Mouse (Mus musculus): ENCODE results near the gene Sirt6. TPM values are rescaled to one million over a fixed set of nuclear protein-coding genes. Genes with fewer than 3 reads are reported as not detected.
"Not testable (repeated sequence)": the region's sequence is repeated elsewhere in the genome, so short reads cannot be mapped to it uniquely, and the experiment has no call there.

The Sirt6 gene
- polyA plus RNA-seq, 1 experiment from 2014 or later: 10.9 TPM

GRCm38 (mm10) chr10:81641978-81642647 lies 14.5 kb upstream of the Sirt6 start:
- H3K4me2 ChIP-seq: peak overlapping the region; percentile 97
- H3K9ac ChIP-seq: peak overlapping the region; percentile 91
- H3K27ac ChIP-seq: no peak overlapping the region
- no peak for ATAC-seq (ENCODE audit: low read depth)
- peaks cover 4% of the 10 kb centered on the region; the same call in 1 of the 2 replicates for H3K27me3 ChIP-seq
- 77% methylated on average over 8 of the region's 8 CpGs for WGBS (ENCODE audit: insufficient replicate concordance)
- DNase-seq: no peak
- no peaks in the 10 kb centered on the region for H3K9me3 ChIP-seq (replicated peaks)
- peak overlapping the region; percentile 79 for H3K4me3 ChIP-seq (replicated peaks)
- H3K4me1 ChIP-seq (replicated peaks): peaks cover 31% of the 10 kb centered on the region
- no peaks in the 10 kb centered on the region for H3K36me3 ChIP-seq

DNA sequence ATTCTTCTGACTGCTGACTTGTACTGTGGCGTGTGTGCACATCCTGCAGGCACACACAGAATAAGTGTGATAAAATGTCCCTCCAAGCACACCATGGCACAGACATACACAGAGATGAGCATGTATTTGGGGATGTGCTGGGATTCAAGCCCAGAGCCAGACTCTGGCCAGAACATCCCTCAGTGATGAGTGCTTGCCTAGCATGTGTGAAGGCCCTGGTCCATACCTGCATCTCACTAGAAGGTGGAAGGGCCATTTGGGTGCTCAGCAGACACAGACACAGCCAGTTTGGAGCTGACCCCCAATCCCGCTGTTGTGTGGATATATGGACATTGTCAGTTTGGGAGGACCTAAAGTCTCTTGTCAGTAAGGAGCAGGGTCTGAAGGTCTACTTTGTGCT lies 14.0 kb upstream of the Sirt6 start:
- no peak overlapping the region for H3K9ac ChIP-seq
- ATAC-seq (ENCODE audit: low read depth) (no peak), DNase-seq (no peak)
- H3K36me3 ChIP-seq: no peaks in the 10 kb centered on the region
- peaks cover 8% of the 10 kb centered on the region; the same call in 1 of the 2 replicates for H3K27me3 ChIP-seq
- no peak overlapping the region for H3K27ac ChIP-seq
- 0 out of 2 replicates have a peak overlapping the region, but pooled peaks have one; percentile 97 for H3K4me2 ChIP-seq
- WGBS (ENCODE audit: insufficient replicate concordance): 73% methylated on average over 2 of the region's 2 CpGs
- no peak overlapping the region for H3K4me3 ChIP-seq (replicated peaks)
- peaks cover 32% of the 10 kb centered on the region for H3K4me1 ChIP-seq (replicated peaks)
- H3K9me3 ChIP-seq (replicated peaks): no peaks in the 10 kb centered on the region

- 59% methylated on average over 4 of the region's 4 CpGs for WGBS (ENCODE audit: insufficient replicate concordance)
- not testable (repeated sequence) for H3K4me2 ChIP-seq; H3K27ac ChIP-seq; H3K9me3 ChIP-seq (replicated peaks); H3K4me3 ChIP-seq (replicated peaks); H3K27me3 ChIP-seq; H3K9ac ChIP-seq; DNase-seq; ATAC-seq (ENCODE audit: low read depth); H3K36me3 ChIP-seq
- H3K4me1 ChIP-seq (replicated peaks): peaks cover 38% of the 10 kb centered on the region
These were observed 13.2 kb upstream of the Sirt6 start for GRCm38 (mm10) chr10:81640825-81641224.

DNA sequence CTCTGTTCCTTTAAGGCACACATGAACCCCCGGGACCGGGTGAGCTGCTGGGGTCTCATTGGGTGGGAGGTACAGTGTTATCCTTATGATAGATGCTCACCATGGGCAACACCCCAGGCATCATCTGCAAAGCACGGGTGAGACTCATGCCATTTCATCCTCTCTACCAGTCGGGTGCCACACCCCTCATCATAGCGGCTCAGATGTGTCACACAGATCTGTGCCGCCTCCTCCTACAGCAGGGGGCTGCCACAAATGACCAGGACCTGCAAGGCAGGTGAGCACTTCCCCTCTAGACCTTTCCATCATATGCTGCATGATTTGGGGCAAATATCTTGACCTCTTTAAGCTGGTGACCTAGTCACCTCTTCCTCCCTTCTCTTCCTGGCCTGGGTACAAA lies 10.5 kb upstream of the Sirt6 start:
- H3K4me1 ChIP-seq (replicated peaks): peaks cover 42% of the 10 kb centered on the region
- H3K4me2 ChIP-seq: no peak overlapping the region
- H3K4me3 ChIP-seq (replicated peaks): no peak overlapping the region
- ATAC-seq (ENCODE audit: low read depth): no peak
- no peaks in the 10 kb centered on the region for H3K36me3 ChIP-seq
- H3K27ac ChIP-seq: no peak overlapping the region
- 49% methylated on average over 6 of the region's 6 CpGs for WGBS (ENCODE audit: insufficient replicate concordance)
- H3K9me3 ChIP-seq (replicated peaks): no peaks in the 10 kb centered on the region
- DNase-seq: no peak
- H3K9ac ChIP-seq: no peak overlapping the region
- peaks cover 8% of the 10 kb centered on the region; the same call in 1 of the 2 replicates for H3K27me3 ChIP-seq

GRCm38 (mm10) chr10:81636338-81636737 lies 8.7 kb upstream of the Sirt6 start:
- H3K27me3 ChIP-seq: peaks cover 8% of the 10 kb centered on the region; the same call in 1 of the 2 replicates
- H3K27ac ChIP-seq: no peak overlapping the region
- DNase-seq: no peak
- H3K4me2 ChIP-seq: no peak overlapping the region
- no peaks in the 10 kb centered on the region for H3K36me3 ChIP-seq
- WGBS (ENCODE audit: insufficient replicate concordance): 14% methylated on average over 8 of the region's 8 CpGs
- no peak overlapping the region for H3K9ac ChIP-seq
- H3K9me3 ChIP-seq (replicated peaks): no peaks in the 10 kb centered on the region
- ATAC-seq (ENCODE audit: low read depth): no peak
- peaks cover 29% of the 10 kb centered on the region for H3K4me1 ChIP-seq (replicated peaks)
- no peak overlapping the region for H3K4me3 ChIP-seq (replicated peaks)

DNA sequence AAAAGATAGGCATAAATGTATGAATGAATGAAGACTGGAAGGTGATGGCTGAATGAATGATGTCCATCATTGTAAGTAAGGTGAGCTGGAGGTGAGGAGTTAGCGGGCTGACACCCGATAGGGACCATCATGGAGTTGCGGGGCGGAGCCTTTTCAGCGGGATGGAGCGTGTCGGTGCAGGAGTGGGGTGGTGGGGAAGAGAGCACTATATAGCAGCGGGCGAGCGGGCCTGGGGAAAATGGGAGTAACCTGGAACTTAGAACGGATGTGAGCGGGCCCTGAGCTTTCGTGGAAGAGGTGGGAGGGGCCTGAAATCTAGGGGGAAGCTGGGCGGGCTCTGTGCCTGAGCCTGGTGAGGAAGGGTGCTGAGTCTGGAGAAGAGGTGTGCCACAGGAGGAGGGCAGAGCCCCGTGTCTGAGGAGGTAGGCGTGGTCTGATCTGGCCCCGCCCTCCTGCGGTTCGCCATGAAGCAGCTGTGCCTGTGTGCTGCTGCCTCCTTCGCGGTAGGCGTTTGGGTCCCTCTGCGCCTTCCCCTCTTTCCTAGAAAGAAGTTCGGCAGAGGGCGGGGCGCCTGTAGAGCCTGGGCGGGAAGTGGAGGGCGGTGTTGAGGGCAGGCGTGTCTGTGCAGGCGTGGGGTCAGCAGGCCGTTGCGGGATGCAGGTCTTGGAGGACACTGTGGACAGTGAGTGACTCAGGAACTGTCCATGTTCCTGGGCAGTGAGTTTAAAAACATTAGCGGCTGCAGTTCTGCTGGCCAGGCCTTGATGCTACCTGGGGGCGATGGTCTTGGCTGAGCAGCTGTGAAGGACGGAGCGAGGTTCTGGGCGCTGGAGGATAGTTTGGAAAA lies 5.9 kb upstream of the Sirt6 start:
- DNase-seq (peak; percentile 92), ATAC-seq (ENCODE audit: low read depth) (peak; percentile 95)
- Histone ChIP-seq H3K27me3 (peaks cover 8% of the 10 kb centered on the region; the same call in 1 of the 2 replicates), H3K4me2 (peak overlapping the region; percentile 84), H3K4me1 (replicated peaks) (peaks cover 30% of the 10 kb centered on the region), H3K36me3 (no peaks in the 10 kb centered on the region), H3K4me3 (replicated peaks) (peak overlapping the region; percentile 56), H3K9me3 (replicated peaks) (no peaks in the 10 kb centered on the region), H3K27ac (peak overlapping the region; percentile 64), H3K9ac (peak overlapping the region; percentile 68)
- 6% methylated on average over 37 of the region's 37 CpGs for WGBS (ENCODE audit: insufficient replicate concordance)

DNA sequence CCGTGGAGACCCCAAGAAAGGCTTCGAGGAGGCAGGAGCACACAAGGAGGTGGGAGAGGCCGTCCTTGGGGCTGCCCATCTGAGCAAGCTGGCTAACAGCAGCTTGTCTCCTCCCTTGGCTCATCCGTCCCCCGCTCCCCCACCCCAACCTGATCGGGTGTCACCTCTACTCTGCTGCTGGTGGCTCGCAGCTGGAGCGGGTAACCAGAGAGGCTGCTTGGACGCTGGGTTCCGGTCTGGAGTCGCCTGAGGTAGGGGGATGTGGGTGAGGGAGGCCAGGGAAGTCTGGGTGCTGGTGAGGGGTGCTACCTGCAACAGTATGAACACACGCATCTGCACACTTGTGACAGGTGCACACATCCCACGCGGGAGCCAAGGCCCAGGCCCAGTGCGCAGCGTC lies 793 bp upstream of the Sirt6 start, which contains the start of gene Ankrd24:
Gene Ankrd24, plus strand, starts transcription at position 151 of the 400 bp plus-strand sequence.
- Histone ChIP-seq H3K4me3 (replicated peaks) (peak within 1 kb of the TSS; percentile 76), H3K9me3 (replicated peaks) (no peaks in the 10 kb centered on the region), H3K9ac (peak within 1 kb of the TSS; percentile 82), H3K4me1 (replicated peaks) (peaks cover 44% of the 10 kb centered on the region), H3K27me3 (no peaks in the 10 kb centered on the region), H3K27ac (peak within 1 kb of the TSS; percentile 89), H3K4me2 (peak within 1 kb of the TSS; percentile 92), H3K36me3 (peaks cover 16% of the 10 kb centered on the region; the same call in 1 of the 2 replicates)
- 83% methylated on average over 16 of the region's 16 CpGs for WGBS (ENCODE audit: insufficient replicate concordance)
- DNase-seq: no peak
- no peak for ATAC-seq (ENCODE audit: low read depth)

DNA sequence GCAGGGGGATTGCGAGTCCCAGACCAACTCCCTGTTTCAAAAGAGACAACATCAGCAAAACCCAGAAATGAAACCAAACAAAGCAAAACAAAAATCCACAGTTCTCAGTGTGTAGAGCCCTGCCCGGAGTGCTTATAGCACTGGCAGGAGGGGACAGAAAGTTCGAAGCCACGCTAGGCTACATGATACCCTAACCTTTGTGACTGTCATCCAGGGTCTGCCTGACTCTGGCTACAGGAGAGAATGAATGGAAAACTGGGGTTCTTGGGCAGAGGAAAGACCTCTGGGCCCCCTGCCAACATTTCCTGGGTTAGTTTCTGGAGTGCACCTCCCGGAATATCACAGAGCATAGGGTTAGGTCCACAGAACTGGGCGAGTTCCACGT lies 231 bp upstream of the Sirt6 start:
- peaks cover 43% of the 10 kb centered on the region for H3K4me1 ChIP-seq (replicated peaks)

DNA sequence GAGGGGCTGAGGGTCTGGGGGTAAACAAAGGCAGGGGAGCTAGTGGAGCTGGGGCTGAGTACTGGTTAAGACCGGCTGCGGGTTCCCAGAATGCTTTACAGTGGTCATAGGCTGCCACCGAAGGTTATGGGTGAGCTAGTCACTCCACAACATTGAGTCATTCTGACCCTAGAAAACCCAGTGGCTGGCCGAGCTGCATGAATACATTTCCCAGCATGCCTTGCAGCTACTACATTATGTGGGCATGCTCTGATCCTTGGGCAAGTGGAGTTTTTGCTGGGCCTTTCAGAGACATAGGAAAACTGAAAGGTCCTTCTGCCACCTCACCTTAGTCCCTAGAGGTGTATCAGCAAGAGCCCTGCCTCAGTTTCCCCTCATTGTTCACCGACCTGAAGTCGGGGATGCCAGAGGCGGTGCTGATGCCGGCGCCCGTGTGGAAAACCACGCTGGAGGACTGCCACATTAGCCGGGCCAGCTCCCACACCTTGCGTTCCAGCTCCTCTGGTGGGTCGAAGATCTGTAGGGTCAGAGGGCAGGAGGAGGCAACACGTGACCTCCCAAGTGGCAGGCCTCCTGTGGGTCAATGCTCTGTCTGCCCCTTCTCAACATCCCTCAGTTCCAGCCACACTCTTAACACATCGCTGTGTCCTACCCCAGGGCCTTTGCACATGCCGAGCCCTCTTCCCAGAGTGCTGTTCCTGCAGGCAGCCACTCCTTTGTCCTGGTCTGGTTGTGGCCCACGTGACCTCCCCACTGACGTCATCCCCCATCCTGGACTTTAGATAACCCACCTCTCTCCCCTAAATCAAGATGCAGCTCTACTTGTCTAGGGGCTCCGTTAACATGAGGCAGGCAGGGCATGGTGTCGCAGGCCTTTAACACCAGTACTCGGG lies 1.2 kb downstream of the Sirt6 start:
- Histone ChIP-seq H3K27ac (peak overlapping the region; percentile 89), H3K4me1 (replicated peaks) (peaks cover 40% of the 10 kb centered on the region), H3K4me2 (peak overlapping the region; percentile 92), H3K27me3 (no peaks in the 10 kb centered on the region), H3K9me3 (replicated peaks) (no peaks in the 10 kb centered on the region), H3K4me3 (replicated peaks) (peak overlapping the region; percentile 76), H3K36me3 (peaks cover 28% of the 10 kb centered on the region), H3K9ac (peak overlapping the region; percentile 82)
- no peak for ATAC-seq (ENCODE audit: low read depth)
- no peak for DNase-seq
- WGBS (ENCODE audit: insufficient replicate concordance): 76% methylated on average over 22 of the region's 22 CpGs

More for the DNA sequence above, 231 bp upstream of the Sirt6 start:
- Histone ChIP-seq H3K9me3 (replicated peaks) (no peaks in the 10 kb centered on the region), H3K4me2 (peak overlapping the region; percentile 92), H3K27me3 (no peaks in the 10 kb centered on the region), H3K9ac (peak overlapping the region; percentile 82), H3K27ac (peak overlapping the region; percentile 89), H3K4me3 (replicated peaks) (peak overlapping the region; percentile 76), H3K36me3 (peaks cover 17% of the 10 kb centered on the region; the same call in 1 of the 2 replicates)
- ATAC-seq (ENCODE audit: low read depth) (peak; percentile 32), DNase-seq (no peak)
- 51% methylated on average over 7 of the region's 7 CpGs for WGBS (ENCODE audit: insufficient replicate concordance)

GRCm38 (mm10) chr10:81623441-81623840 lies 4.2 kb downstream of the Sirt6 start:
- H3K36me3 ChIP-seq: peaks cover 28% of the 10 kb centered on the region
- no peaks in the 10 kb centered on the region for H3K27me3 ChIP-seq
- 37% methylated on average over 8 of the region's 8 CpGs for WGBS (ENCODE audit: insufficient replicate concordance)
- no peak for ATAC-seq (ENCODE audit: low read depth)
- H3K9me3 ChIP-seq (replicated peaks): no peaks in the 10 kb centered on the region
- H3K27ac ChIP-seq: no peak overlapping the region
- H3K4me3 ChIP-seq (replicated peaks): no peak overlapping the region
- no peak overlapping the region for H3K4me2 ChIP-seq
- peaks cover 43% of the 10 kb centered on the region for H3K4me1 ChIP-seq (replicated peaks)
- DNase-seq: no peak
- no peak overlapping the region for H3K9ac ChIP-seq
